In the genomic region with DNA sequence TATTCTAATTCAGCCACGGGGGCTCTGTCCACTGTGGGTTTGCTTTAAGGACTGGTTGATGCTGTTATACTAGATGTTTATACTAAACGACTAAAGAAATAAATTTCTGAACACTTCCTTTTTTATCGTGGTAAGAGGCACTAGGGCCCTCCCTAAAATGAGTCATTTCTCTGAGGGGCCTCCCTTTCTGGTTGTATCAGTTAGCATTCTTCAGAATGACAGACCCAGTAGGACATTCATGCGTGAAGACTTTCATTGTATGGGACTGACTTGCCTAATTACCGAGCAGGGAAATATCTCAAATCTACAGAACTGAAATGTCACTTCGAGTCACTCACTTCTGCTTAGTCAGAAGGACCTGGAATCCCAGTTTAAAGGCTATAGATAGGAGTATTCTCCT, we compare ENCODE assay signal across 22 mouse cellular contexts. TPM values are rescaled to one million over a fixed set of nuclear protein-coding genes. Genes with fewer than 3 reads are reported as not detected.
"Had no signal": no experiment of that assay in that cellular context is flagged by ENCODE, and none has a peak within 500 bp of the region (broad histone marks: within the 10 kb centered on the region; RNA-seq: fewer than 3 reads in every experiment).

No protein-coding gene starts in this region.

- H3K9me3 ChIP-seq: limb, embryonic 12.5 days; limb, embryonic 15.5 days; midbrain, embryonic 10.5 days; midbrain, embryonic 15.5 days; neural tube, embryonic 12.5 days; neural tube, embryonic 15.5 days had no signal

- ATAC-seq: liver, postnatal 0 days; lung, postnatal 0 days; midbrain, embryonic 15.5 days had no signal

- H3K4me1 ChIP-seq: limb, embryonic 12.5 days; limb, embryonic 15.5 days; megakaryocyte, embryonic 14.5 days; midbrain, embryonic 10.5 days; midbrain, embryonic 15.5 days; neural tube, embryonic 12.5 days; neural tube, embryonic 15.5 days had no signal

- H3K4me2 ChIP-seq: limb, embryonic 12.5 days; limb, embryonic 15.5 days; liver, embryonic 11.5 days; lung, embryonic 14.5 days; midbrain, embryonic 15.5 days; neural tube, embryonic 12.5 days; neural tube, embryonic 15.5 days had no signal

- H3K27me3 ChIP-seq: limb, embryonic 12.5 days; limb, embryonic 15.5 days; midbrain, embryonic 15.5 days; neural tube, embryonic 12.5 days; neural tube, embryonic 15.5 days had no signal

- H3K36me3 ChIP-seq: limb, embryonic 12.5 days; limb, embryonic 15.5 days; midbrain, embryonic 10.5 days; midbrain, embryonic 15.5 days; neural tube, embryonic 12.5 days; neural tube, embryonic 15.5 days had no signal

- DNase-seq: kidney, postnatal 10 days; kidney, postnatal 4 days; left cerebral cortex, postnatal 4 days; liver, postnatal 0 days; lung, embryonic 14.5 days; lung, postnatal 36 days; thymus, adult 2 months; thymus, postnatal 14 days; thymus, postnatal 4 days had no signal

- H3K4me3 ChIP-seq: limb, embryonic 12.5 days; limb, embryonic 15.5 days; megakaryocyte, embryonic 14.5 days; midbrain, embryonic 10.5 days; midbrain, embryonic 15.5 days; neural tube, embryonic 12.5 days; neural tube, embryonic 15.5 days had no signal

- H3K27ac ChIP-seq: limb, embryonic 12.5 days; limb, embryonic 15.5 days; liver, embryonic 14.5 days; midbrain, embryonic 10.5 days; midbrain, embryonic 15.5 days; neural tube, embryonic 12.5 days; neural tube, embryonic 15.5 days; stomach, postnatal 0 days had no signal

- H3K9ac ChIP-seq: limb, embryonic 12.5 days; limb, embryonic 15.5 days; liver, embryonic 14.5 days; liver, postnatal 0 days; lung, embryonic 14.5 days; midbrain, embryonic 15.5 days; neural tube, embryonic 12.5 days; neural tube, embryonic 15.5 days had no signal

RNA-seq across cellular contexts. Expression of gene Krt75, which starts 25.4 kb away (rescaled TPM):
- polyA plus RNA-seq: liver, embryonic 11.5 days; liver, embryonic 14.5 days; liver, postnatal 0 days; lung, embryonic 14.5 days; lung, postnatal 0 days; midbrain, embryonic 10.5 days; neural tube, embryonic 12.5 days had no signal

RNA-seq across cellular contexts. Expression of gene Gm5414, which starts 28.9 kb away (rescaled TPM):
- polyA plus RNA-seq: kidney, embryonic 14.5 days; limb, embryonic 12.5 days; limb, embryonic 15.5 days; liver, embryonic 11.5 days; liver, embryonic 14.5 days; liver, postnatal 0 days; lung, embryonic 14.5 days; lung, postnatal 0 days; midbrain, embryonic 10.5 days; midbrain, embryonic 15.5 days; neural tube, embryonic 12.5 days; neural tube, embryonic 15.5 days; stomach, embryonic 14.5 days; stomach, postnatal 0 days; thymus, adult 2 months had no signal

RNA-seq across cellular contexts. Expression of gene Krt90, which starts 36.4 kb away (rescaled TPM):
- polyA plus RNA-seq: liver, embryonic 14.5 days; liver, postnatal 0 days; midbrain, embryonic 15.5 days had no signal

RNA-seq across cellular contexts. Expression of gene Gm5478, which starts 48.1 kb away (rescaled TPM):
- polyA plus RNA-seq: kidney, embryonic 14.5 days; limb, embryonic 12.5 days; limb, embryonic 15.5 days; liver, embryonic 11.5 days; liver, embryonic 14.5 days; liver, postnatal 0 days; lung, embryonic 14.5 days; lung, postnatal 0 days; midbrain, embryonic 10.5 days; midbrain, embryonic 15.5 days; neural tube, embryonic 12.5 days; neural tube, embryonic 15.5 days; stomach, embryonic 14.5 days; stomach, postnatal 0 days; thymus, adult 2 months had no signal

RNA-seq across cellular contexts. Expression of gene Krt82, which starts 48.7 kb away (rescaled TPM):
- polyA plus RNA-seq: kidney, embryonic 14.5 days; limb, embryonic 12.5 days; limb, embryonic 15.5 days; liver, embryonic 11.5 days; liver, embryonic 14.5 days; liver, postnatal 0 days; lung, embryonic 14.5 days; lung, postnatal 0 days; midbrain, embryonic 10.5 days; midbrain, embryonic 15.5 days; neural tube, embryonic 12.5 days; neural tube, embryonic 15.5 days; stomach, embryonic 14.5 days; stomach, postnatal 0 days had no signal
